Mouse (Mus musculus): ENCODE data around the gene Tnip1. TPM values are rescaled to one million over a fixed set of nuclear protein-coding genes. Genes with fewer than 3 reads are reported as not detected.

The Tnip1 gene
- polyA plus RNA-seq (2012; rRNA removed) = 47.9 and 122 TPM in 2 replicates

- Histone ChIP-seq H3K27me3 (ENCODE audit: control insufficient read depth, insufficient read depth, low read length) (no peaks in the 10 kb centered on the region), H3K27ac (ENCODE audit: insufficient read depth, low read depth, low read length) (peak within 1 kb of the TSS; percentile 25), H3K36me3 (ENCODE audit: control insufficient read depth, insufficient read depth, low read length) (no peaks in the 10 kb centered on the region), H3K4me1 (ENCODE audit: control insufficient read depth, insufficient read depth, insufficient read length, low read length) (peaks cover 37% of the 10 kb centered on the region), H3K4me3 (ENCODE audit: low read depth, low read length) (peak within 1 kb of the TSS; percentile 53)
- WGBS = 30% methylated on average over 6 of the region's 6 CpGs
- TF ChIP-seq POLR2A (IDR thresholded peaks at IDR 0.05; ENCODE audit: low read depth, low read length) (no peak), CTCF (IDR thresholded peaks at IDR 0.05; ENCODE audit: extremely low read depth, insufficient read length, insufficient replicate concordance, low read depth, low read length) (no peak)
Observed at GRCm38 (mm10) chr11:54962810-54963209, at the start of gene Tnip1. Gene Tnip1, minus strand, starts transcription at chr11:54962917.

- Histone ChIP-seq H3K4me3 (ENCODE audit: low read depth, low read length) (no peak overlapping the region), H3K27me3 (ENCODE audit: control insufficient read depth, insufficient read depth, low read length) (no peaks in the 10 kb centered on the region), H3K4me1 (ENCODE audit: control insufficient read depth, insufficient read depth, insufficient read length, low read length) (peaks cover 10% of the 10 kb centered on the region; the same call in 1 of the 2 replicates), H3K36me3 (ENCODE audit: control insufficient read depth, insufficient read depth, low read length) (peaks cover 8% of the 10 kb centered on the region; the same call in 1 of the 2 replicates), H3K27ac (ENCODE audit: insufficient read depth, low read depth, low read length) (no peak overlapping the region)
- no peak for TF ChIP-seq POLR2A (IDR thresholded peaks at IDR 0.05; ENCODE audit: low read depth, low read length)
- no peak for TF ChIP-seq CTCF (IDR thresholded peaks at IDR 0.05; ENCODE audit: extremely low read depth, insufficient read length, insufficient replicate concordance, low read depth, low read length)
- WGBS = 84% methylated on average over 3 of the region's 3 CpGs
Observed at GRCm38 (mm10) chr11:55011440-55011839, 48.7 kb upstream of the Tnip1 start.

- 71% methylated on average over 6 of the region's 6 CpGs for WGBS
- Histone ChIP-seq H3K27ac (ENCODE audit: insufficient read depth, low read depth, low read length) (no peak overlapping the region), H3K4me3 (ENCODE audit: low read depth, low read length) (no peak overlapping the region), H3K27me3 (ENCODE audit: control insufficient read depth, insufficient read depth, low read length) (no peaks in the 10 kb centered on the region), H3K36me3 (ENCODE audit: control insufficient read depth, insufficient read depth, low read length) (peaks cover 12% of the 10 kb centered on the region; the same call in 1 of the 2 replicates), H3K4me1 (ENCODE audit: control insufficient read depth, insufficient read depth, insufficient read length, low read length) (no peaks in the 10 kb centered on the region)
- no peak for TF ChIP-seq POLR2A (IDR thresholded peaks at IDR 0.05; ENCODE audit: low read depth, low read length)
- TF ChIP-seq CTCF (IDR thresholded peaks at IDR 0.05; ENCODE audit: extremely low read depth, insufficient read length, insufficient replicate concordance, low read depth, low read length) = no peak
Observed at GRCm38 (mm10) chr11:55008230-55008629, 45.5 kb upstream of the Tnip1 start.

GRCm38 (mm10) chr11:55005684-55006083 is 43.0 kb upstream of the Tnip1 start:
- TF ChIP-seq POLR2A (IDR thresholded peaks at IDR 0.05; ENCODE audit: low read depth, low read length) (no peak), CTCF (IDR thresholded peaks at IDR 0.05; ENCODE audit: extremely low read depth, insufficient read length, insufficient replicate concordance, low read depth, low read length) (no peak)
- WGBS = 81% methylated on average over 5 of the region's 5 CpGs
- Histone ChIP-seq H3K27me3 (ENCODE audit: control insufficient read depth, insufficient read depth, low read length) (no peaks in the 10 kb centered on the region), H3K27ac (ENCODE audit: insufficient read depth, low read depth, low read length) (no peak overlapping the region), H3K4me3 (ENCODE audit: low read depth, low read length) (no peak overlapping the region), H3K36me3 (ENCODE audit: control insufficient read depth, insufficient read depth, low read length) (peaks cover 16% of the 10 kb centered on the region), H3K4me1 (ENCODE audit: control insufficient read depth, insufficient read depth, insufficient read length, low read length) (no peaks in the 10 kb centered on the region)

GRCm38 (mm10) chr11:55004970-55005502 is 42.3 kb upstream of the Tnip1 start:
- no peak overlapping the region for H3K27ac ChIP-seq (ENCODE audit: insufficient read depth, low read depth, low read length)
- TF ChIP-seq CTCF (IDR thresholded peaks at IDR 0.05; ENCODE audit: extremely low read depth, insufficient read length, insufficient replicate concordance, low read depth, low read length) (no peak), POLR2A (IDR thresholded peaks at IDR 0.05; ENCODE audit: low read depth, low read length) (no peak)
- peaks cover 16% of the 10 kb centered on the region for H3K36me3 ChIP-seq (ENCODE audit: control insufficient read depth, insufficient read depth, low read length)
- H3K4me3 ChIP-seq (ENCODE audit: low read depth, low read length) = no peak overlapping the region
- H3K27me3 ChIP-seq (ENCODE audit: control insufficient read depth, insufficient read depth, low read length) = no peaks in the 10 kb centered on the region
- WGBS = 71% methylated on average over 7 of the region's 7 CpGs
- H3K4me1 ChIP-seq (ENCODE audit: control insufficient read depth, insufficient read depth, insufficient read length, low read length) = no peaks in the 10 kb centered on the region

GRCm38 (mm10) chr11:54998708-54999107 is 36.0 kb upstream of the Tnip1 start:
- WGBS = 52% methylated on average over 2 of the region's 2 CpGs
- no peak overlapping the region for H3K4me3 ChIP-seq (ENCODE audit: low read depth, low read length)
- no peak overlapping the region for H3K27ac ChIP-seq (ENCODE audit: insufficient read depth, low read depth, low read length)
- TF ChIP-seq CTCF (IDR thresholded peaks at IDR 0.05; ENCODE audit: extremely low read depth, insufficient read length, insufficient replicate concordance, low read depth, low read length) = no peak
- no peak for TF ChIP-seq POLR2A (IDR thresholded peaks at IDR 0.05; ENCODE audit: low read depth, low read length)
- H3K36me3 ChIP-seq (ENCODE audit: control insufficient read depth, insufficient read depth, low read length) = peaks cover 12% of the 10 kb centered on the region
- H3K4me1 ChIP-seq (ENCODE audit: control insufficient read depth, insufficient read depth, insufficient read length, low read length) = peaks cover 2% of the 10 kb centered on the region; the same call in 1 of the 2 replicates
- no peaks in the 10 kb centered on the region for H3K27me3 ChIP-seq (ENCODE audit: control insufficient read depth, insufficient read depth, low read length)

GRCm38 (mm10) chr11:54998284-54998683 is 35.6 kb upstream of the Tnip1 start:
- H3K4me3 ChIP-seq (ENCODE audit: low read depth, low read length) = no peak overlapping the region
- H3K27me3 ChIP-seq (ENCODE audit: control insufficient read depth, insufficient read depth, low read length) = no peaks in the 10 kb centered on the region
- peaks cover 2% of the 10 kb centered on the region; the same call in 1 of the 2 replicates for H3K4me1 ChIP-seq (ENCODE audit: control insufficient read depth, insufficient read depth, insufficient read length, low read length)
- H3K27ac ChIP-seq (ENCODE audit: insufficient read depth, low read depth, low read length) = no peak overlapping the region
- 3% methylated on average over 12 of the region's 12 CpGs for WGBS
- TF ChIP-seq CTCF (IDR thresholded peaks at IDR 0.05; ENCODE audit: extremely low read depth, insufficient read length, insufficient replicate concordance, low read depth, low read length) (peak; percentile 90), POLR2A (IDR thresholded peaks at IDR 0.05; ENCODE audit: low read depth, low read length) (no peak)
- H3K36me3 ChIP-seq (ENCODE audit: control insufficient read depth, insufficient read depth, low read length) = peaks cover 11% of the 10 kb centered on the region
